Mouse (Mus musculus) hindbrain, embryonic 13.5 days (tissue): Measurements from ENCODE around the gene Tbc1d24. TPM values are rescaled to one million over a fixed set of nuclear protein-coding genes. Genes with fewer than 3 reads are reported as not detected.

Experiments
- ATAC-seq: fragments of 200-750 bp; cut with Nextera tagmentation; 2 replicates; pipeline ENCODE4 v1.8.0; 2017; ENCODE audit warnings: moderate TSS enrichment; ENCODE audit not compliant: low FRiP score
- H3K27ac ChIP-seq: fragments of 300-500 bp; sonication (generic); 2 replicates; pipeline ENCODE4 v1.5.1; 2015; ENCODE audit warnings: inconsistent platforms, mild to moderate bottlenecking, moderate library complexity
- H3K27me3 ChIP-seq: fragments of 300-500 bp; sonication (generic); 2 replicates; pipeline ENCODE4 v1.6.1; 2015; ENCODE audit warnings: mild to moderate bottlenecking, inconsistent platforms
- H3K36me3 ChIP-seq: fragments of 300-500 bp; sonication (generic); 2 replicates; pipeline ENCODE4 v1.6.1; 2015; ENCODE audit warnings: mild to moderate bottlenecking, inconsistent platforms
- H3K4me1 ChIP-seq: fragments of 300-500 bp; sonication (generic); replicated peaks from 2 replicates; pipeline ENCODE4 v1.6.1; 2015; ENCODE audit warnings: inconsistent platforms
- H3K4me2 ChIP-seq: fragments of 300-500 bp; sonication (generic); 2 replicates; pipeline ENCODE4 v1.6.1; 2015; ENCODE audit warnings: inconsistent platforms, mild to moderate bottlenecking, moderate library complexity
- H3K4me3 ChIP-seq: fragments of 300-500 bp; sonication (generic); 2 replicates; pipeline ENCODE4 v1.5.1; 2015; ENCODE audit warnings: mild to moderate bottlenecking, inconsistent platforms
- H3K9ac ChIP-seq: fragments of 300-500 bp; sonication (generic); 2 replicates; pipeline ENCODE4 v1.6.1; 2015; ENCODE audit warnings: mild to moderate bottlenecking, inconsistent platforms
- H3K9me3 ChIP-seq: fragments of 300-500 bp; sonication (generic); 2 replicates; pipeline ENCODE4 v1.6.1; 2016; ENCODE audit warnings: inconsistent platforms
- WGBS: fragments of 180-500 bp; shearing (Covaris S2); methylation state at CpG from one replicate; pipeline ENCODE4 v1.1.7; 2015; 5-methylcytosine and 5-hydroxymethylcytosine counted together
- polyA plus RNA-seq: library from polyadenylated mRNA; unstranded; fragments of >200 nt; fragmentation: Nextera tagmentation; extraction: Ambion mirVana; gene quantifications from 2 replicates; pipeline ENCODE4 v1.2.1, GENCODE M21; 2015

The Tbc1d24 gene
- polyA plus RNA-seq, 1 experiment from 2014 or later, result 24.4 TPM

GRCm38 (mm10) chr17:24154463-24154862, 50.9 kb downstream of the Tbc1d24 start:
- Histone ChIP-seq H3K36me3 (peaks cover 33% of the 10 kb centered on the region), H3K4me2 (no peak overlapping the region), H3K4me1 (peaks cover 12% of the 10 kb centered on the region), H3K9ac (0 out of 2 replicates have a peak overlapping the region, but pooled peaks have one; percentile 24), H3K9me3 (no peaks in the 10 kb centered on the region), H3K27me3 (no peaks in the 10 kb centered on the region), H3K4me3 (no peak overlapping the region), H3K27ac (no peak overlapping the region)
- WGBS, result 74% methylated on average over 3 of the region's 3 CpGs
- ATAC-seq, result no peak

DNA sequence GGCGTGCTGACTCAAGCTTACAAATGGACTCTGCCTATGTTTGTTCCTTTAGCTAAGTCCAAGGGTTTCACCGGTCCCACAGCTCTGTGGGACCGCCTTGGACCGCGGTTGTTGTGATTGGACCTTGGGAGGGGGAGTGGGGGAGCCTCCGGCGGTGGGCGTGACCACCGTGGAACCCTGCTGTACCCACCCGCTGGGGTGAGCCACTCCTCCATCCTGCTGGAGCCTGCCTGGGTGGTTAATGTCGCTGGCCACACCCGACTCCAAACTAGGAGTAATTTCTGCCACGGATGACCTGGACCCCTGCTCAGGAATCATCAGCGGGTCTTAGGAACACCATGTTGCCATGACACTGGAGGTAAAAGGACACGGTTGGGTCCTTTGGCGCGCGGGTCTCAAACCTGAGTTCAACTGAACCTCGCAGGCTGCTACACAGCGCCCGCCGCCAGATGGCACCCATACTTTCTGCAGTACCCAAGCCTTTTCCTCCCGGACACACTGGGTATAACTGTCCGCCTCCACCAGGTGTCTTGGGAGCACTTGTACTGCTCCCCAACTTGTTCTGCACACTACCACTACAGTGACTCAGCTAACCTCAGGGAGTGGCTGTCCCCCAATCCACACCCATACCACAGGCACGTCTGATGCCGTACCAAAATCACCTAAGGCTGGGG, 53.3 kb downstream of the Tbc1d24 start:
- peak overlapping the region; percentile 55 for H3K9ac ChIP-seq
- peak overlapping the region; percentile 56 for H3K4me2 ChIP-seq
- H3K27ac ChIP-seq, result no peak overlapping the region
- peaks cover 12% of the 10 kb centered on the region for H3K4me1 ChIP-seq
- peak; percentile 75 for ATAC-seq
- H3K4me3 ChIP-seq, result peak overlapping the region; percentile 33
- 2% methylated on average over 26 of the region's 26 CpGs for WGBS
- H3K9me3 ChIP-seq, result no peaks in the 10 kb centered on the region
- H3K36me3 ChIP-seq, result peaks cover 19% of the 10 kb centered on the region
- H3K27me3 ChIP-seq, result no peaks in the 10 kb centered on the region

DNA sequence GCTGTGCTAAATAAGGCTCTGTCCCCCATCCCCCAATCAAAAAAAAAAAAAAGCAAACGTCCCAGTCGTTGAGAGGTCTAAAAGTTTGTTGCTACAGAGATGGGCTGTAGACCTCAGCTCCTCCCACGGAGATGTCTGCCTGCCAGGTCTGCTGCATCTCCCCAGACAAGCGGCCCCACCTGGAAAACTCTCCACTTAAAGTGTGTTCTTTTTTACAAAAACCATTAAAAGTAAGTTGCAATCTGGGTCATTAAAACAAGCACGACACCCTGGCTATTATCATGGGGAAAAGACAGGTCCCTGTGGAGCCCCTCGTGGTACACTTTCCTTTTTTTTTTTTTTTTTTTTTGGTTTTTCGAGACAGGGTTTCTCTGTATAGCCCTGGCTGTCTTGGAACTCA, 54.0 kb downstream of the Tbc1d24 start:
- no peaks in the 10 kb centered on the region for H3K27me3 ChIP-seq
- WGBS, result 19% methylated on average over 7 of the region's 7 CpGs
- no peak overlapping the region for H3K27ac ChIP-seq
- H3K4me2 ChIP-seq, result peak overlapping the region; percentile 56
- ATAC-seq, result no peak
- H3K4me1 ChIP-seq, result peaks cover 12% of the 10 kb centered on the region
- H3K36me3 ChIP-seq, result peaks cover 13% of the 10 kb centered on the region
- H3K4me3 ChIP-seq, result no peak overlapping the region
- H3K9ac ChIP-seq, result peak overlapping the region; percentile 55; the same call in 1 of the 2 replicates
- no peaks in the 10 kb centered on the region for H3K9me3 ChIP-seq

- peak within 1 kb of the TSS; percentile 56 for H3K4me2 ChIP-seq
- WGBS, result 78% methylated on average over 2 of the region's 2 CpGs
These were observed 54.5 kb downstream of the Tbc1d24 start, which contains the start of gene Pdpk1 for GRCm38 (mm10) chr17:24150824-24151223. Pdpk1 (minus strand) TSS chr17:24150924.

GRCm38 (mm10) chr17:24149421-24149820, 55.9 kb downstream of the Tbc1d24 start:
- no peak overlapping the region for H3K27ac ChIP-seq
- WGBS, result 89% methylated on average over 7 of the region's 7 CpGs
- H3K36me3 ChIP-seq, result 0 out of 2 replicates have a peak, but pooled peaks cover 3% of the 10 kb centered on the region
- no peak overlapping the region for H3K4me2 ChIP-seq
- no peaks in the 10 kb centered on the region for H3K27me3 ChIP-seq
- H3K9ac ChIP-seq, result no peak overlapping the region
- H3K4me3 ChIP-seq, result no peak overlapping the region
- no peaks in the 10 kb centered on the region for H3K9me3 ChIP-seq
- peaks cover 12% of the 10 kb centered on the region for H3K4me1 ChIP-seq
- no peak for ATAC-seq

More at GRCm38 (mm10) chr17:24150824-24151223, 54.5 kb downstream of the Tbc1d24 start, which contains the start of gene Pdpk1:
- Histone ChIP-seq H3K36me3 (peaks cover 8% of the 10 kb centered on the region), H3K27me3 (no peaks in the 10 kb centered on the region), H3K27ac (no peak within 1 kb of the TSS), H3K4me3 (peak within 1 kb of the TSS; percentile 33), H3K9ac (peak within 1 kb of the TSS; percentile 55), H3K4me1 (peaks cover 12% of the 10 kb centered on the region), H3K9me3 (no peaks in the 10 kb centered on the region)
- no peak for ATAC-seq

DNA sequence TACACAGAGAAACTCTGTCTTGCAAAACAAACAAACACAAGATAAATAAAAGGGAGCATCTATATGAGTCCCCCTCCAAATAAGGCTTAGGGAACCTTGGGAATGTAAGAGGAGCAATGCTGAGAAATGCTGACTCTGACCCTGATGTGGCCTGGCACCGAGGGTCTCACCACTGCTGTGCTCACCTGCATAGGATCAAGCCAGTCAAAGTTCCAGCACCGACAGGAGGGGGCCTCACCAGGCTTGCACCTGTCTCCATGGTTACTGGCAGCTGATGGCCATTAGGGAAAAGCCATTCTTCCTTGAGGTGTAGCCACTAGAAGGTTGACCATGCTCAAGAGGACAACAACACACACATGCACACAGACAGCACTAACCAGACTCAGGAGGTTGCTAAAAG, 62.5 kb downstream of the Tbc1d24 start:
- 38% methylated on average over 2 of the region's 2 CpGs for WGBS

DNA sequence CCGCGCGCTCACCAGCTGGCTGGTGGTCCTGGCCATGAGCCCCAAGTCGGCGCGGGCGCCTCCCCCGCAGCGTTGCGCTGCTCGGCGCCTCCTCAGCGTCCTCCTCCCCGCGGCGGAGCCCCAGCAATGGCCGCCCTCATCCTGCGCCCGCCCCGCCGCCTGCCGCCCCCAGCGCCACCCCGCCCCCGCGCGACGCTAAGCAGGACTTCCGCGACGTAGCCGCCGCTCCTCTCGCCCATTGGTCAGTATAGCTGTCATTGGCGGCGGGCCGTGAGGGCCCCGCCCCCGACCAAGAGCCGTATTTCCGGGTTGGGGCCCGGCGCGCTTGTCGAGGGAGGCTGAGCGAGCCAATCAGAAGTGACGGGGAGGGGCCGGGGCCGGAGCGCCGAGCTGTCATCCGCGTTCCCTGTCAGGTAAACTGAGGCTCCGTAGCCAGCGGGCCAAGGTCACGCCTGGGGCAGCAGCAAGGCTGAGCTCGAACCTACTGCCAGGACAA, 63.9 kb downstream of the Tbc1d24 start:
- H3K36me3 ChIP-seq, result no peaks in the 10 kb centered on the region
- H3K27me3 ChIP-seq, result no peaks in the 10 kb centered on the region
- peak; percentile 98 for ATAC-seq
- H3K4me1 ChIP-seq, result peaks cover 42% of the 10 kb centered on the region
- peak overlapping the region; percentile 81 for H3K4me2 ChIP-seq
- H3K4me3 ChIP-seq, result peak overlapping the region; percentile 97
- 0% methylated on average over 27 of the region's 57 CpGs for WGBS
- H3K9me3 ChIP-seq, result no peaks in the 10 kb centered on the region
- peak overlapping the region; percentile 96 for H3K9ac ChIP-seq
- H3K27ac ChIP-seq, result peak overlapping the region; percentile 89

More for the DNA sequence above, 62.5 kb downstream of the Tbc1d24 start:
- H3K9me3 ChIP-seq, result no peaks in the 10 kb centered on the region
- H3K27ac ChIP-seq, result no peak overlapping the region
- ATAC-seq, result no peak
- H3K4me3 ChIP-seq, result peak overlapping the region; percentile 97; the same call in 1 of the 2 replicates
- H3K27me3 ChIP-seq, result no peaks in the 10 kb centered on the region
- H3K36me3 ChIP-seq, result no peaks in the 10 kb centered on the region
- H3K4me1 ChIP-seq, result peaks cover 37% of the 10 kb centered on the region
- no peak overlapping the region; the same call in 1 of the 2 replicates for H3K9ac ChIP-seq
- H3K4me2 ChIP-seq, result no peak overlapping the region

- WGBS, result 2% methylated on average over 30 of the region's 43 CpGs
- H3K36me3 ChIP-seq, result no peaks in the 10 kb centered on the region
- H3K9ac ChIP-seq, result peak overlapping the region; percentile 96
- H3K4me3 ChIP-seq, result peak overlapping the region; percentile 97
- peak; percentile 57 for ATAC-seq
- H3K27ac ChIP-seq, result peak overlapping the region; percentile 89
- peaks cover 42% of the 10 kb centered on the region for H3K4me1 ChIP-seq
- peak overlapping the region; percentile 81 for H3K4me2 ChIP-seq
- no peaks in the 10 kb centered on the region for H3K9me3 ChIP-seq
- no peaks in the 10 kb centered on the region for H3K27me3 ChIP-seq
These were observed 64.4 kb downstream of the Tbc1d24 start for GRCm38 (mm10) chr17:24140845-24141424.

DNA sequence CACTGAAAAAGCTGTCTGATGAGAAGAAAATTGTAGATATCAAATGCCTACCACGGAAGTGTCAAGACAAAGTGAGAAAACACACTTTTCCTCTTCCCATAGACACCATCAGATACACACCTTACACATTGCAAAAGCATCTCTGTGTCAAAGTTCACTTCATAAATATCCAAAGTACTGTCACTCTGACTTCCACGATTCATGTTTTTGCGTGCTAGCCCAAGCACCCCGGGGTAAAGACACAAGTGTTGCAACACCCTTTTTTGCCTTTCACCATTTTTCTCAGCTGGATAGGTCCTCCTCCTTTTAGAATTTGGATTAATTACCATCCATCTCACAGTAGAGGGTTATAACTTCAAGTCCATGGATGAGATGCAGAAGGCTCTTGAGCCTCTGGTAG, 65.4 kb downstream of the Tbc1d24 start:
- Histone ChIP-seq H3K36me3 (no peaks in the 10 kb centered on the region), H3K9ac (peak overlapping the region; percentile 96; the same call in 1 of the 2 replicates), H3K4me2 (peak overlapping the region; percentile 81), H3K9me3 (no peaks in the 10 kb centered on the region), H3K4me1 (peaks cover 42% of the 10 kb centered on the region), H3K27ac (no peak overlapping the region), H3K4me3 (peak overlapping the region; percentile 97), H3K27me3 (no peaks in the 10 kb centered on the region)
- no peak for ATAC-seq
- 95% methylated on average over 4 of the region's 4 CpGs for WGBS

GRCm38 (mm10) chr17:24139256-24139655, 66.1 kb downstream of the Tbc1d24 start:
- Histone ChIP-seq H3K9ac (peak overlapping the region; percentile 96; the same call in 1 of the 2 replicates), H3K27me3 (no peaks in the 10 kb centered on the region), H3K4me1 (peaks cover 44% of the 10 kb centered on the region), H3K4me3 (no peak overlapping the region), H3K4me2 (no peak overlapping the region), H3K27ac (no peak overlapping the region), H3K9me3 (no peaks in the 10 kb centered on the region), H3K36me3 (no peaks in the 10 kb centered on the region)
- ATAC-seq, result no peak
- 86% methylated on average over 3 of the region's 3 CpGs for WGBS

GRCm38 (mm10) chr17:24137226-24137880, 68.0 kb downstream of the Tbc1d24 start:
- no peak overlapping the region for H3K27ac ChIP-seq
- H3K4me1 ChIP-seq, result peaks cover 37% of the 10 kb centered on the region
- no peaks in the 10 kb centered on the region for H3K9me3 ChIP-seq
- H3K4me2 ChIP-seq, result no peak overlapping the region
- no peaks in the 10 kb centered on the region for H3K36me3 ChIP-seq
- no peak for ATAC-seq
- no peak overlapping the region for H3K4me3 ChIP-seq
- H3K9ac ChIP-seq, result no peak overlapping the region
- H3K27me3 ChIP-seq, result no peaks in the 10 kb centered on the region
- 88% methylated on average over 2 of the region's 2 CpGs for WGBS

DNA sequence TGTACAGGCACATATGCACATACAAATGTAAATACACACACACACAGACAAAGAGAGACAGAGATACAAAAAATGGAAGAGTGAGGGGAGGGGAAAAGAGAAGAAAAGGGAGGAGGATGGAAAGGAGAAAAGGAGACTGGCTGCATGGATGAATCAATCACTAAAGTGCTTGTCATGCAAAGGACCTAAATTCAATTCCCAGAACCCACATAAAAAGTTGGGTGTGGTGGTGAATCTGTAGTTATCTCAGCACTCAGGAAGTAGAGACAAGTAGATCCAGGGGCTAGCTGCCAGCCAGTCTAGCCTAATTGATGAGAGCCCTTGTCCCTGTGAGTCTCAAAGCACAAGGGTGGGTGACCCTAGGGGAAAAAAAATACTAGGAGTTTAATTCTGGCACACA, 71.3 kb downstream of the Tbc1d24 start:
- Histone ChIP-seq H3K4me1 (peaks cover 15% of the 10 kb centered on the region), H3K9me3 (no peaks in the 10 kb centered on the region), H3K4me2 (no peak overlapping the region), H3K27me3 (no peaks in the 10 kb centered on the region), H3K27ac (no peak overlapping the region), H3K4me3 (no peak overlapping the region), H3K36me3 (no peaks in the 10 kb centered on the region), H3K9ac (no peak overlapping the region)
- no peak for ATAC-seq
